Mouse (Mus musculus) liver, postnatal 0 days (tissue): ENCODE measurements at regions not wholly inside any gene's neighbourhood (a gene's known extent, or its start where the extent isn't known, plus 50 kb on each side); places are given as distances from the start of the nearest gene placed in this dataset.

ENCODE experiments used
- CTCF ChIP-seq: sonication (generic); IDR thresholded peaks from 2 replicates; pipeline ENCODE4 v1.5.1; 2016; ENCODE audit warnings: antibody characterized with exemption, low read depth
- EP300 ChIP-seq: IDR thresholded peaks from 2 replicates; pipeline ENCODE4 v1.6.1; 2016; ENCODE audit warnings: antibody characterized with exemption, low read depth, mild to moderate bottlenecking

GRCm38 (mm10) chr13:40525501-40525900, 164.3 kb upstream of the Ofcc1 start:
- no peak for TF ChIP-seq CTCF
- TF ChIP-seq EP300 = no peak
